Mouse (Mus musculus) lung, embryonic 16.5 days (tissue): ENCODE measurements at regions not wholly inside any gene's neighbourhood (a gene's known extent, or its start where the extent isn't known, plus 50 kb on each side); places are given as distances from the start of the nearest gene placed in this dataset.

Source experiments
- ATAC-seq: fragments of 200-750 bp; cut with Nextera tagmentation; 2 replicates; pipeline ENCODE4 v1.8.0; 2017; ENCODE audit warnings: low read depth, mild to moderate bottlenecking, moderate library complexity
- H3K27ac ChIP-seq: fragments of 300-500 bp; sonication (generic); 2 replicates; pipeline ENCODE4 v1.5.1; 2014; ENCODE audit warnings: mild to moderate bottlenecking, control low read depth, low read length
- H3K27me3 ChIP-seq: fragments of 300-500 bp; sonication (generic); 2 replicates; pipeline ENCODE4 v1.6.1; 2014; ENCODE audit warnings: low read depth, low read length, mixed read lengths; ENCODE audit not compliant: control insufficient read depth, insufficient read depth
- H3K36me3 ChIP-seq: fragments of 300-500 bp; sonication (generic); 2 replicates; pipeline ENCODE4 v1.6.1; 2014; ENCODE audit warnings: low read length; ENCODE audit not compliant: control insufficient read depth, insufficient read depth
- H3K4me1 ChIP-seq: fragments of 300-500 bp; sonication (generic); replicated peaks from 2 replicates; pipeline ENCODE4 v1.6.1; 2014; ENCODE audit warnings: low read length, mixed read lengths; ENCODE audit not compliant: control insufficient read depth, insufficient read depth
- H3K4me2 ChIP-seq: fragments of 300-500 bp; sonication (generic); 2 replicates; pipeline ENCODE4 v1.6.1; 2014; ENCODE audit warnings: low read depth, low read length, control low read depth
- H3K4me3 ChIP-seq: fragments of 300-500 bp; sonication (generic); 2 replicates; pipeline ENCODE4 v1.5.1; 2014; ENCODE audit warnings: mild to moderate bottlenecking, low read length, control low read depth
- H3K9ac ChIP-seq: fragments of 300-500 bp; sonication (generic); 2 replicates; pipeline ENCODE4 v1.6.1; 2014; ENCODE audit warnings: low read length, control low read depth
- H3K9me3 ChIP-seq: fragments of 300-500 bp; sonication (generic); 2 replicates; pipeline ENCODE4 v1.6.1; 2016; ENCODE audit warnings: low read length; ENCODE audit not compliant: control insufficient read depth
- whole genome bisulfite sequencing: fragments of 180-500 bp; shearing (Covaris S2); extraction: QIAGEN DNeasy Blood & Tissue Kit; methylation state at CpG from one replicate; pipeline ENCODE4 v1.1.7; 2014; 5-methylcytosine and 5-hydroxymethylcytosine counted together

DNA sequence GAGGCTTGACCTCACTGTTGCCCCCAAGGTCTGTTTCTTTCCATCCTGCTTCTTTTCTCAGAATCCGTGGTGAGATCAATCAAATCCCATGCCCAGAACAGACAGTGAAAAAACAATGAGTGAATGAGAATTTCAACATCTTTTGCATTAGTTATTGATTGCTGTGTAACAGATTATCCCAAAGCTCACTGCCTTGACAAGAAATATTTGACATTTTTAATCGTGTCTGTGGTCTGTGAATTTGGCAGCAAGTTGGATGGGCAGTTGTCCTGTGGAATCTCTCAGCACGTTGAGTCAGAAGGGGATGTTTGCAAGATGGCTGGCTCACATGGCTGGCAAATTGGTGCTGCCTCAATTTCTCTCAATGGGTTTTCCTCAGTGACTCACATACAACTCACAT is 228.0 kb upstream of the Mpped2 start:
- no peak overlapping the region for H3K9ac ChIP-seq
- H3K36me3 ChIP-seq: no peaks in the 10 kb centered on the region
- H3K9me3 ChIP-seq: no peaks in the 10 kb centered on the region
- H3K4me1 ChIP-seq: no peaks in the 10 kb centered on the region; the same call in 1 of the 2 replicates
- ATAC-seq: no peak
- H3K27me3 ChIP-seq: no peaks in the 10 kb centered on the region
- no peak overlapping the region for H3K27ac ChIP-seq
- H3K4me2 ChIP-seq: no peak overlapping the region
- 36% methylated on average over 3 of the region's 3 CpGs for WGBS
- H3K4me3 ChIP-seq: no peak overlapping the region

DNA sequence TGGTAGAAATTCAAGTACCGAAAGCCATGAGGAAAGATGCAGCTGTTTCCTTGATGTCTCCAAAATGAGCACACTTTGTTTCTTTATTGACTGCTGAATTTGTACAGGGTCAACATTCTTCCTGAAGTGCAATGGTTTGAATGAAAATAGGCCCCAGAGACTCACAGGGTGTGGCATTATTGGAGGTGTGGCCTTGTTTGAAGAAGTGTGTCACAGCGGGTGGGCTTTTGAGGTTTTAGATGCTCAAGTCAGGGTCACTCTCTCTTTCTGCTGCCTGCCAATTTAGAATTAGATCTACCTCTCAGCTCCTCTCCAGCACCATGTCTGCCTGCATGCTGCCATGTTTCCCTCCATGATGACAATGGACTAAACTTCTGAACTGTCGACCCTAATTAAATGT is 227.2 kb upstream of the Mpped2 start:
- Histone ChIP-seq H3K27ac (no peak overlapping the region), H3K4me2 (no peak overlapping the region), H3K36me3 (no peaks in the 10 kb centered on the region), H3K9ac (no peak overlapping the region), H3K9me3 (no peaks in the 10 kb centered on the region), H3K27me3 (no peaks in the 10 kb centered on the region), H3K4me1 (no peaks in the 10 kb centered on the region; the same call in 1 of the 2 replicates), H3K4me3 (no peak overlapping the region)
- 87% methylated on average over 3 of the region's 3 CpGs for WGBS
- no peak for ATAC-seq

DNA sequence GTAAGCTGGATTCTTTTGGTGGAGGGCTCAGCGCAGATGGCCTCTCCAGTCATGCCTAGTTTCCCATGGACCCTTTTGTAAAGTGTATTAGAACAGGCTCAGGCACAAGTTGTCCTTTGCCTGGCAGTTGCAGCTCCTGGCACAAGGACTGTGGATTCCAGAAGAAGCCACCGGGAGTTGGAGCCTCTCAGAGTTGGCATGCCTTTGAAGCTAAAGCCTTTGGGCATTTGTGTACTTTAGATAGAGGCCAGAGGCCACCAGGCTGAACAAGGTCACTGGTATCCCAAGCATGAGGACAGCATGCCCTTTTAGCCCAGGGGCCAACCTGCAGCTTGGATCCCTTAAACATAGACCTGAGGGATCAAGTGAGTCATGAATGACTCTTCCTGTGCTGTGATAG is 223.9 kb upstream of the Mpped2 start:
- WGBS: 61% methylated on average over 2 of the region's 2 CpGs
- H3K36me3 ChIP-seq: no peaks in the 10 kb centered on the region
- no peak for ATAC-seq
- H3K9ac ChIP-seq: no peak overlapping the region
- H3K27ac ChIP-seq: no peak overlapping the region
- no peaks in the 10 kb centered on the region for H3K27me3 ChIP-seq
- H3K4me3 ChIP-seq: no peak overlapping the region
- H3K4me2 ChIP-seq: no peak overlapping the region
- no peaks in the 10 kb centered on the region for H3K9me3 ChIP-seq
- H3K4me1 ChIP-seq: no peaks in the 10 kb centered on the region

DNA sequence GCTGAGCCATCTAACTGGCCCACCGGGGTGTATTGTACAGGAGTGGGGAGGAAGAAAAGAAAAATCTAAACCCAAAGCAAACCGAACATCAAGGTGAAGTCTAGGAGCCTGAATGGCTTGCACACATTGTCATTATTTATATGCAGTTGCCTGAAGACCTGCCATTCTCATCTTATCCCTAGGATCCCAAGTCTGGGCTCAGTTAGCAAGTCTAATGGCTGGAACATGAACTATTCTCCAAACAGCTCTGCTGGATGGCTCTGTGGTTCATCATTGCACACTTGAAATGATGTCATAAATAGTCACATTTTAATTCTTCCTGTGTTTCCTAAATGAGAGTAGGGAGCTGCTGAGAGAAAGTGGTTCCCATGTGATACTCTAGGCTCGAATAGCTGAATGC is 219.6 kb upstream of the Mpped2 start:
- H3K27me3 ChIP-seq: no peaks in the 10 kb centered on the region
- H3K9ac ChIP-seq: no peak overlapping the region
- no peak overlapping the region for H3K27ac ChIP-seq
- H3K4me1 ChIP-seq: no peaks in the 10 kb centered on the region
- no peak for ATAC-seq
- no peaks in the 10 kb centered on the region for H3K36me3 ChIP-seq
- H3K4me2 ChIP-seq: no peak overlapping the region
- H3K9me3 ChIP-seq: no peaks in the 10 kb centered on the region
- WGBS: 82% methylated on average over 3 of the region's 3 CpGs
- no peak overlapping the region for H3K4me3 ChIP-seq

DNA sequence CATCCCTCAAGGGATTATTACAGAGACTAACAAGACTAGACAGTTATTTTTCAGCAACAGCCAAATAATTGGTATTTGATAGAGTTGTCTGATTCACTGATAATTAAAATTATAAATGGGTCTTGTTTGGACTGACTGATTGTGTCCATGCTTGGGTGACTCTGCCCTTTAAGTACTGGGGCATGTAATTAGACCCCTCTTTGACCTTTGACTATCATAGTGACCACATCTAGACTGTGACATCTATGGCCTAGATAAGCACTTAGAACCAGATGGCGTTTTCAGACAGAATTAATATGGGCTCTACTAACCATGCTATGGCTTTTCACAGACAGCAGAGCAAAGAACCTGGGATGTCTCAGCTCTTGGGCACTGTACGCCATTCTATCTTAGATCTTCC is 215.1 kb upstream of the Mpped2 start:
- no peak overlapping the region for H3K9ac ChIP-seq
- H3K4me2 ChIP-seq: no peak overlapping the region
- no peak overlapping the region for H3K4me3 ChIP-seq
- no peak for ATAC-seq
- H3K4me1 ChIP-seq: no peaks in the 10 kb centered on the region
- H3K36me3 ChIP-seq: no peaks in the 10 kb centered on the region
- no peaks in the 10 kb centered on the region for H3K27me3 ChIP-seq
- no peaks in the 10 kb centered on the region for H3K9me3 ChIP-seq
- H3K27ac ChIP-seq: no peak overlapping the region
- 68% methylated on average over 2 of the region's 2 CpGs for WGBS

DNA sequence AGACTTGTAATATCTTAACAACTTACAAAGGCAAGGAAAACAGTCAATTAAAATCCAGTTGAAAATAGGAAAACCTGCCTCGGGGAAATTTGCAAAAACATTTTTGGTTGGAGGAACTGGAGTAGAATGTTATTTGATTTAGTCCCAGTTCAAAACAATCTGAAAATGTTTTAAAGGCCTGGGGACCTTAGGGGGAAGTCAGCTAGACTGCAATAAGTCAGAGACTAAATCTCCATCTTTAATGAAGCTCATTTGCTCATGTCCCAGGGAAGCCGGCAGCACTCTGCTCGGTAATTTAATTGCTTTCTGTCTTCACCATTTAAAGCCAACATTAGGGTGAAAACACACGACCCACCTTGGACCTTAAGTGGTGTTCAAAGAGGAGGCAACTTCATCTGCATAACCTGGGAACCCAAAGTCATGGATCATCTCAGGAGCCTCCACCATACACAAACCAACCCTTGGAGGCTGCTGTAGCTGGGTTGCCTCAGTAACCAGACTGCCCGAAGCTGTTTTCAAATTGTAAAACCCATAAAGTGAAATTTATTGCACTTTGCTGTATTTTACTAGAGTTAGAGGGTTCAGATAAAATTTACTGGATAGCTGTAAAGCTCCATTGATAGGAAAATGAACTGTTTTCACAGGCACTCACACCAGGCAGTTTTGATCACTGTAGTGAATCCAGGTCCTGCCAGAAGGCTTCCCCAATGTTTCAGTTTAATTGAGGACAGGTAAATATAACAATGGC is 205.6 kb upstream of the Mpped2 start:
- no peak overlapping the region for H3K9ac ChIP-seq
- no peak for ATAC-seq
- H3K4me1 ChIP-seq: no peaks in the 10 kb centered on the region
- 70% methylated on average over 5 of the region's 5 CpGs for WGBS
- no peaks in the 10 kb centered on the region for H3K36me3 ChIP-seq
- no peak overlapping the region for H3K27ac ChIP-seq
- no peak overlapping the region for H3K4me3 ChIP-seq
- no peaks in the 10 kb centered on the region for H3K27me3 ChIP-seq
- H3K4me2 ChIP-seq: no peak overlapping the region
- H3K9me3 ChIP-seq: no peaks in the 10 kb centered on the region

DNA sequence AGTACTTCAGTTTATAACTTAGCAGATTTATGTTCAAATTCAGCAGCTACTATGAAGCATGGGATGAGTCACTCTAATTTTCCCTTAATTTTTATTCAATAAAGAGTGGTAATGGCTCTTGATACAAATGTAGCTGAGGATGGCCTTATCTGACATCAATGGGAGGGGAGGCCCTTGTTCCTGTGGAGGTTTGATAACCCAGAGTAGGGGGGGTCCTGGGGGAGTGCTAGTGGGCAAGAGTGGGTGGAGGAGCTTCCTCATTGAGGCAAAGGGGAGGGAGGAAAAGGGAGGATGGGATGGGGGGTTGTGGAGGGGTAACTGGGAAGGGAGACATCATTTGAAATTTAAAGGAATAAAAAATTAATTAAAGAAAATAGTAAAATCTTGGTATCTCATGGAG is 194.3 kb upstream of the Mpped2 start:
- no peak overlapping the region for H3K9ac ChIP-seq
- ATAC-seq: no peak
- no peaks in the 10 kb centered on the region for H3K4me1 ChIP-seq
- H3K4me2 ChIP-seq: no peak overlapping the region
- no peaks in the 10 kb centered on the region for H3K36me3 ChIP-seq
- H3K4me3 ChIP-seq: no peak overlapping the region
- no peaks in the 10 kb centered on the region for H3K9me3 ChIP-seq
- no peak overlapping the region for H3K27ac ChIP-seq
- H3K27me3 ChIP-seq: no peaks in the 10 kb centered on the region

DNA sequence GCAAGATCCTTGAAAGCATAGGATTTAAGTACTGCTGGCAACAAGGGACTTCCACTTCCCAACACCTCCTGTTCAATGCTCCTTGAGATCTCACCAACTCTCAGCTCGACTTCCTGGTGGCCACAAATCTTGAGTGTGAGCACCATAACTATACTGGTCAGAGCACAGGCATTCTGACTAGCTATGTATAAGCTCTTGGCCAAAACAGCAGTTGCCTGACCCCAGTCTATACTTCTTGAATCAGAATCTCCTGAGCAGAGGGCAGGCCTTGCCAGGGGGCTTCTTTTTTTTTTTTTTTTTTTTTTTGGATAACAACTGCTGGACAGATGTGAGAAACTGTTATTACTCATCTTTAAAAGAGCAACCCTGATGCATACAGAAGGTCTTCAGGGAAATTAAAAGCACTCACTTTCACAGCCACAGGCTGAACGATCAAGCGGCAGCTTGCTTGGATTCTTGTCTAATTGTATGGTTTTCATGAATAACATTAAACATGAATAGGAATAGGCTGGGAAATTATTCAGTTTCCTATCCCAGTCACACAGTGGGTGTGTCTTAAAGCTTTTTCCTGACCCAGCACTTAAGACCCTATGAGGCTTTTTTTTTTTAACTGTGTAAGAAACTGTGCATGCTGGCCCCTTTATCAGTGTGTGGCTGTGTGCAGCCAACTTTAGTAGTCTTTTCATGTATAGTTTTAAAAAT is 193.7 kb upstream of the Mpped2 start:
- H3K4me1 ChIP-seq: no peaks in the 10 kb centered on the region
- no peak overlapping the region for H3K27ac ChIP-seq
- H3K4me2 ChIP-seq: no peak overlapping the region
- H3K27me3 ChIP-seq: no peaks in the 10 kb centered on the region
- ATAC-seq: no peak
- H3K9ac ChIP-seq: no peak overlapping the region
- H3K36me3 ChIP-seq: no peaks in the 10 kb centered on the region
- 69% methylated on average over 3 of the region's 3 CpGs for WGBS
- no peaks in the 10 kb centered on the region for H3K9me3 ChIP-seq
- no peak overlapping the region for H3K4me3 ChIP-seq

DNA sequence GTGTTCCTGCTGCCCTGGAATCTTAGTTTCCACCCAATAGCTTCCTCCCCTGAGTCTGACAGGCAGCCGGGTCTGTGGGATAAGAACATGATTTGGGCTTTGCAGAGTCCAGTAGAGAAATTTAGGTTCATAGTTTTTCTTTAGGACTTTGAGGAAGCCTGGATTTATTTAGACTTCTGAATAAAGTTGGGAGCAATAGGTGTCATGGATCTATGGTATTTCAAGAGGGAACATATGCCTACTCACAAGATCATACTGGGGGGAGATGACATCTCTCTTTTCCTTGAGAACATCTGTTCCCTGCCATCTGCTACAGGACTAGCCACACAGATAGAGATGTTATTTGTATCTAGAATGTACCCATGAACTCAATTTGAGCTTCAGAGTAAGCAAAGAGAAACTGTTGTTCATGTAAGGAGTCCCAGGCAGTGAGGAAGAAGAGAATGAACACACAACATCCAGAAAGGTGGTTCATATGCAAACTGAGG is 188.1 kb upstream of the Mpped2 start:
- Histone ChIP-seq H3K4me3 (no peak overlapping the region), H3K4me2 (no peak overlapping the region), H3K9me3 (no peaks in the 10 kb centered on the region), H3K9ac (no peak overlapping the region), H3K27ac (no peak overlapping the region), H3K36me3 (no peaks in the 10 kb centered on the region), H3K27me3 (no peaks in the 10 kb centered on the region), H3K4me1 (no peaks in the 10 kb centered on the region)
- 79% methylated on average over 1 of the region's 1 CpGs for WGBS
- no peak for ATAC-seq
